In the genomic region with DNA sequence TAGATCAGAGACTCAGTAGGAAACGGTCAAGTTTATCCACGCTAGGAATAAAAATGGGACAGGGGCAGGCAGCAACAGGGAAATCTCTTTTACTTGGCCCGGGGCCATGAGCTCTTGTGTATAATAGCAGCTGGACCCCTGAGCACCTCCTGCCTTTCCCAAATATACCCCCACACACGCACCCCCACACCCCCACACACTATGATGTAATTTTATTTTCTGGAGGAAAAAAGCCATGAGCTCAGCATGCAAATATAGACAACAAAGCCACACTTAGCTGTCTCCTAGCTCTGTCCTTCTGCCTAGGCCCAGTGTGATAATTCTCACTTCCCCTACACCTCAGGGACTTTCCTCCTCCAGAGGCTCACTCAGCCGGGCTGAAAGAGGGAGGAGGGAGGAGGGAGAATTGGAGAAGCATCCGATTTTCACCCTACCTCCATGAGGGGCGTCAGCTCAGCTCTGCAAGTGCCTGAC, we compare ENCODE assay signal across 9 mouse cellular contexts. TPM values are rescaled to one million over a fixed set of nuclear protein-coding genes. Genes with fewer than 3 reads are reported as not detected.
DNase-seq lines count a peak whose midpoint lies in the region; ATAC-seq lines count a peak whose summit lies in the region.
"Had no signal": no experiment of that assay in that cellular context is flagged by ENCODE, and none has a peak within 500 bp of the region (broad histone marks: within the 10 kb centered on the region; RNA-seq: fewer than 3 reads in every experiment).

No protein-coding gene starts in this region.

- peaks cover 17% of the 10 kb centered on the region for H3K4me1 ChIP-seq in brown adipose tissue, adult 24 weeks (ENCODE audit: control insufficient read depth, insufficient read depth, insufficient read length, low read length)
- H3K4me1 ChIP-seq in forebrain, embryonic 13.5 days = peaks cover 53% of the 10 kb centered on the region

- H3K27ac ChIP-seq in brown adipose tissue, adult 24 weeks (replicated peaks; ENCODE audit: low read depth, low read length) = peak overlapping the region; percentile 83
- H3K27ac ChIP-seq in forebrain, embryonic 13.5 days = peak overlapping the region; percentile 98

- peak; percentile 45 for DNase-seq in kidney, postnatal 14 days
- no peak for DNase-seq in kidney, adult 11 months
- DNase-seq in layer of hippocampus, adult 9-11 months = peak; percentile 79
- DNase-seq in yolk sac, embryonic 10.5 days (ENCODE audit: low spot score) = no peak
- no peak for DNase-seq in spleen, adult 12 weeks (ENCODE audit: low spot score)

- H3K27me3 ChIP-seq in forebrain, embryonic 13.5 days = no peaks in the 10 kb centered on the region
- H3K27me3 ChIP-seq: Patski had no signal

- 6% methylated on average over 7 of the region's 7 CpGs for WGBS in forebrain, embryonic 13.5 days

- H3K36me3 ChIP-seq in forebrain, embryonic 13.5 days (ENCODE audit: poor library complexity, severe bottlenecking) = no peaks in the 10 kb centered on the region

- peak; percentile 3; the same call in 1 of the 2 replicates for ATAC-seq in forebrain, embryonic 13.5 days
- ATAC-seq in monocyte, adult 5-6 weeks (replicated peaks; ENCODE audit: insufficient number of reproducible peaks, low FRiP score, low TSS enrichment, poor library complexity, severe bottlenecking) = peak; percentile 70

- H3K9me3 ChIP-seq in forebrain, embryonic 13.5 days (replicated peaks) = no peaks in the 10 kb centered on the region

- peak overlapping the region; percentile 98 for H3K9ac ChIP-seq in forebrain, embryonic 13.5 days

- H3K4me3 ChIP-seq in brown adipose tissue, adult 24 weeks (ENCODE audit: insufficient read depth, low read depth, low read length) = peak overlapping the region; percentile 45; the same call in 1 of the 2 replicates
- H3K4me3 ChIP-seq in forebrain, embryonic 13.5 days = 0 out of 2 replicates have a peak overlapping the region, but pooled peaks have one; percentile 88

- H3K4me2 ChIP-seq in forebrain, embryonic 13.5 days = peak overlapping the region; percentile 95

RNA-seq across cellular contexts. Expression of a gene that starts 0.5 kb away (rescaled TPM):
- polyA plus RNA-seq in brown adipose tissue, adult 24 weeks (2012; ENCODE audit: insufficient read depth, insufficient read length, missing spikeins) = 41.7 and 43.8 TPM in 2 replicates
- polyA plus RNA-seq in forebrain, embryonic 13.5 days (2015; fragmentation: Nextera tagmentation; extraction: Ambion mirVana) = 470 and 471 TPM in 2 replicates
- 23.3 to 71.6 TPM (median 23.9 TPM) in 3 replicates for total RNA-seq in monocyte, adult 5-6 weeks (2017)

RNA-seq across cellular contexts. Expression of a gene that starts 12.5 kb away (rescaled TPM):
- polyA plus RNA-seq in brown adipose tissue, adult 24 weeks (2012; ENCODE audit: insufficient read depth, insufficient read length, missing spikeins) = 29.6 and 47.6 TPM in 2 replicates
- 4.5 TPM in 2 replicates for polyA plus RNA-seq in forebrain, embryonic 13.5 days (2015; fragmentation: Nextera tagmentation; extraction: Ambion mirVana)
- total RNA-seq in monocyte, adult 5-6 weeks (2017) = not detected in 3 replicates

RNA-seq across cellular contexts. Expression of a gene that starts 51.1 kb away (rescaled TPM):
- polyA plus RNA-seq in brown adipose tissue, adult 24 weeks (2012; ENCODE audit: insufficient read depth, insufficient read length, missing spikeins) = not detected in 2 replicates
- polyA plus RNA-seq in forebrain, embryonic 13.5 days (2015; fragmentation: Nextera tagmentation; extraction: Ambion mirVana) = 0.10 TPM in 1 of 2 replicates, not detected in the other
- 0.43 TPM in 1 of 3 replicates, not detected in the others for total RNA-seq in monocyte, adult 5-6 weeks (2017)

RNA-seq across cellular contexts. Expression of a gene that starts 54.3 kb away (rescaled TPM):
- 4.3 and 10.5 TPM in 2 replicates for polyA plus RNA-seq in brown adipose tissue, adult 24 weeks (2012; ENCODE audit: insufficient read depth, insufficient read length, missing spikeins)
- polyA plus RNA-seq in forebrain, embryonic 13.5 days (2015; fragmentation: Nextera tagmentation; extraction: Ambion mirVana) = 164 and 169 TPM in 2 replicates
- total RNA-seq in monocyte, adult 5-6 weeks (2017) = 13.0 to 18.8 TPM (median 16.7 TPM) in 3 replicates

RNA-seq across cellular contexts. Expression of a gene that starts 59.3 kb away (rescaled TPM):
- polyA plus RNA-seq in brown adipose tissue, adult 24 weeks (2012; ENCODE audit: insufficient read depth, insufficient read length, missing spikeins) = 49.0 and 61.8 TPM in 2 replicates
- 112 and 125 TPM in 2 replicates for polyA plus RNA-seq in forebrain, embryonic 13.5 days (2015; fragmentation: Nextera tagmentation; extraction: Ambion mirVana)
- 77.0 to 164 TPM (median 136 TPM) in 3 replicates for total RNA-seq in monocyte, adult 5-6 weeks (2017)

Comparison
In these comparisons a context has a peak if more than half of its experiments do, and no peak if none do; other contexts are left out.
1. DNase-seq: peak in kidney, postnatal 14 days (single experiment) and layer of hippocampus, adult 9-11 months (single experiment); none in kidney, adult 11 months (single experiment), yolk sac, embryonic 10.5 days (single experiment) and spleen, adult 12 weeks (single experiment).
2. RNA of a gene that starts 0.5 kb away (polyA plus RNA-seq): 470 to 471 TPM in forebrain, embryonic 13.5 days; 41.7 to 43.8 TPM in brown adipose tissue, adult 24 weeks; every median in the first group is over 10 times any median in the second.